Mouse (Mus musculus) hindbrain, embryonic 15.5 days (tissue): Measurements from ENCODE around the gene Nav2. TPM values are rescaled to one million over a fixed set of nuclear protein-coding genes. Genes with fewer than 3 reads are reported as not detected.

Source experiments
- ATAC-seq: fragments of 200-750 bp; cut with Nextera tagmentation; 2 replicates; pipeline ENCODE4 v1.8.0; 2017; ENCODE audit warnings: low read depth, moderate number of reproducible peaks, moderate TSS enrichment; ENCODE audit not compliant: low FRiP score
- H3K27ac ChIP-seq: fragments of 300-500 bp; sonication (generic); replicated peaks from 2 replicates; pipeline ENCODE4 v1.5.1; 2015; ENCODE audit warnings: mild to moderate bottlenecking, inconsistent platforms
- H3K27me3 ChIP-seq: fragments of 300-500 bp; sonication (generic); 2 replicates; pipeline ENCODE4 v1.6.1; 2015; ENCODE audit warnings: control low read depth, inconsistent platforms
- H3K36me3 ChIP-seq: fragments of 300-500 bp; sonication (generic); 2 replicates; pipeline ENCODE4 v1.6.1; 2015; ENCODE audit warnings: control low read depth, inconsistent platforms
- H3K4me1 ChIP-seq: fragments of 300-500 bp; sonication (generic); replicated peaks from 2 replicates; pipeline ENCODE4 v1.6.1; 2015; ENCODE audit warnings: control low read depth, inconsistent platforms
- H3K4me2 ChIP-seq: fragments of 300-500 bp; sonication (generic); 2 replicates; pipeline ENCODE4 v1.6.1; 2015; ENCODE audit warnings: moderate library complexity, mild to moderate bottlenecking, inconsistent platforms
- H3K4me3 ChIP-seq: fragments of 300-500 bp; sonication (generic); 2 replicates; pipeline ENCODE4 v1.5.1; 2015; ENCODE audit warnings: mild to moderate bottlenecking, inconsistent platforms
- H3K9ac ChIP-seq: fragments of 300-500 bp; sonication (generic); 2 replicates; pipeline ENCODE4 v1.6.1; 2015; ENCODE audit warnings: inconsistent platforms
- H3K9me3 ChIP-seq: fragments of 300-500 bp; sonication (generic); 2 replicates; pipeline ENCODE4 v1.6.1; 2016; ENCODE audit warnings: control low read depth, inconsistent platforms
- whole genome bisulfite sequencing: fragments of 180-500 bp; shearing (Covaris S2); methylation state at CpG from one replicate; pipeline ENCODE4 v1.1.7; 2015; 5-methylcytosine and 5-hydroxymethylcytosine counted together
- polyA plus RNA-seq: library from polyadenylated mRNA; unstranded; fragments of >200 nt; fragmentation: Nextera tagmentation; extraction: Ambion mirVana; gene quantifications from 2 replicates; pipeline ENCODE4 v1.2.1, GENCODE M21; 2015

The Nav2 gene
- polyA plus RNA-seq, result 24.7 and 26.5 TPM in 2 replicates

DNA sequence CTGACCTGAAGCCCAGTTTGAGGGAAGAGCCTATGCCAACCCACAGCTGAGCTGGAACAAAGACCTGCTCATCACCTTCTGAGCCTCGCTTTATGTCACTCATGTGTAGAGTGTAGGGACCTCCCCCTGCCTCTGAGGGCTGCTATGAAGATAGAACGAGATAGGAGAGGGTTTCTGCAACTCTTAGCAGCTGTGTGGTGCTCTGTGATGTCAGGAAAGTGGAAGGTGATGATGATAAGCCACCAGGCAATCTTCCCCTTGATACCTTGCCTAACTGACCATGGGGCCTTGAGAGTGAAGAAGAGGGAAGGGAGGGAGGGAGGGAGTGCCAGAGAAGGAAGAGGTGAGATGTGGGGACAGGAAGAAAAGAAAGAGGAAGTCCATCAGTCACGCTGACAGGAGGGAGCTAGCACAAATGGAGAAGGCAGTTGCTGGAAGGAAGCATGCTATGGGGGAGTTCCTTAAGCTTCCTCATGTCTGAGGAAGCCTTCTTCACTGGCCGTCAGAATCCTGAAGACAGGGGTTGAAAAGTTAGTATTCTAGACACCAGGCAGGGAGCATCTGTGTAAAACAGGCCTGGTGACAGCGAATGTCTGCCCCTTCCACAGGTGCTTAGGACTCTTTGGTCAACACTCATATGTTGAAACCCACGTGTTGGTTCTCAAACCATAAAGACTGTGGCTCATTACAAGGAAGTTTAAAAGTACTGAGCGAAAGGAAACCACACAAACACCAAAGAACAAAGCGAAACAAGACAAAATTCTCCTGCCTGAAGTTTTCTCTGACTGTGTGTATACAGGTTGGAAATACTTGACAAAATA lies at the start of gene Nav2:
TSS of gene Nav2 (plus strand) at position 196 of the 821 bp plus-strand sequence.
- Histone ChIP-seq H3K4me2 (no peak within 1 kb of the TSS), H3K36me3 (no peaks in the 10 kb centered on the region), H3K4me1 (peaks cover 12% of the 10 kb centered on the region), H3K4me3 (no peak within 1 kb of the TSS), H3K9me3 (no peaks in the 10 kb centered on the region), H3K27me3 (no peaks in the 10 kb centered on the region), H3K9ac (no peak within 1 kb of the TSS), H3K27ac (peak within 1 kb of the TSS; percentile 22; the same call in 1 of the 2 replicates)
- 80% methylated on average over 8 of the region's 8 CpGs for WGBS
- no peak for ATAC-seq

DNA sequence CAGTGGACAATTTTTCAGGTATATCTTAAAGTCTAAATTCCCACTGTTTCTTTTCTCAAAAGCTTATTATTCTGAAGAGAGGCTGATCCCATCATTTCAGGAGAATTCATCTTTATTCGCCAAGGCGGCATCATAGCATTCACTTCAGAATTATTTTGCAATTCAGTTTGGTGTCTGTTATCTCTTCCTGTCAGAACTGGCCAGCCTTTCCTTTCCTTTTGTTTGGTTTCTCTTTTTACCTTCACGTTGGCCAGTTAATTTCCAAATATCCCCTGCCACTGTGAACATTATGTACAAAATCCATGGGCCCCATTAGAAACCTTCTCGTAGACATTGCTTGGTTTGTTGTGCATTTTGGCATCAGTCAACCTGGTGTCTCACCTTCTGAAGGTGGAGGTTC lies 49.2 kb upstream of the Nav2 start:
- Histone ChIP-seq H3K27me3 (no peaks in the 10 kb centered on the region), H3K4me2 (no peak overlapping the region), H3K27ac (no peak overlapping the region), H3K9me3 (no peaks in the 10 kb centered on the region), H3K36me3 (no peaks in the 10 kb centered on the region), H3K4me3 (no peak overlapping the region), H3K9ac (no peak overlapping the region), H3K4me1 (no peaks in the 10 kb centered on the region)
- no peak for ATAC-seq
- 89% methylated on average over 4 of the region's 4 CpGs for WGBS

DNA sequence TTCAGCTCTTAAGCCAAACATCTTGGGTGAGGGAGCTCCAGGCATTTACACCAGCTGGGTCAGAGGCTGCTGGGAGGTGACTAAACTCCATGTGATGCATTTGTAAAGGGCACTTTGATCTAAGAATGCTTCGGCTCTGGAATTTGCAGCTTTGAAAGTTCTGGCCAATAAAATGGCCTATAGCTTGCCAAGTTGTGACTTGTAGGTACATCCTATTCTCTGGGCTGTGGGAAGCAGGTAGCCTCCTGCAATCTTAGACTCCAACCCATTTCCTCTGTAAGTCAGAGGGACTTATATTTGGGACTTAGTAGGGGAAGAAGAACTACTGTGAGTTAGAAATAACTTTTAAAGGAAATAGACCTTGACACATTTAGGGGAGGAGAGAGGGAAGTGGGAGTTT lies 47.6 kb upstream of the Nav2 start:
- no peaks in the 10 kb centered on the region for H3K9me3 ChIP-seq
- no peaks in the 10 kb centered on the region for H3K4me1 ChIP-seq
- H3K9ac ChIP-seq, result no peak overlapping the region
- no peak overlapping the region for H3K4me2 ChIP-seq
- ATAC-seq, result no peak
- H3K27me3 ChIP-seq, result no peaks in the 10 kb centered on the region
- no peak overlapping the region for H3K4me3 ChIP-seq
- WGBS, result 73% methylated on average over 1 of the region's 1 CpGs
- no peak overlapping the region for H3K27ac ChIP-seq
- H3K36me3 ChIP-seq, result no peaks in the 10 kb centered on the region

DNA sequence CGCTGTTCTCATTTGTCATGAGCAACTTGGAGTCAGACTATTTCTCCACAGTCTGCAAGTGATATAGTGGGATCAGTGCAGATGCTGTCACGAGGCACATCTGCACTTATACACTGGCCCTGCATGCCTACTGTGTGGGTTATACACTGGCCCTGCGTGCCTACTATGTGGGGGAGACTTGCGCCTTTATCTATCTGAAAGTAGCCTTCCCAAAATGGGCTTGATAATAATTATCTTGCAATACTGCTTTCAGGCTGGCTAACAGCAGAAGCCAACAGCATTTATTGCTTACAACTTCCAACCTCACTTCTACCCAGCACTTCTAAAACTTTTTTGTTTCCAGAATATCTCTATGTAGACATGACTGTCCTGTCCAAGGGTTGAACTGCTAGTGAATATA lies 46.7 kb upstream of the Nav2 start:
- Histone ChIP-seq H3K9ac (no peak overlapping the region), H3K4me3 (no peak overlapping the region), H3K9me3 (no peaks in the 10 kb centered on the region), H3K36me3 (no peaks in the 10 kb centered on the region), H3K4me1 (no peaks in the 10 kb centered on the region), H3K4me2 (no peak overlapping the region), H3K27me3 (no peaks in the 10 kb centered on the region), H3K27ac (no peak overlapping the region)
- ATAC-seq, result no peak
- WGBS, result 87% methylated on average over 4 of the region's 4 CpGs

DNA sequence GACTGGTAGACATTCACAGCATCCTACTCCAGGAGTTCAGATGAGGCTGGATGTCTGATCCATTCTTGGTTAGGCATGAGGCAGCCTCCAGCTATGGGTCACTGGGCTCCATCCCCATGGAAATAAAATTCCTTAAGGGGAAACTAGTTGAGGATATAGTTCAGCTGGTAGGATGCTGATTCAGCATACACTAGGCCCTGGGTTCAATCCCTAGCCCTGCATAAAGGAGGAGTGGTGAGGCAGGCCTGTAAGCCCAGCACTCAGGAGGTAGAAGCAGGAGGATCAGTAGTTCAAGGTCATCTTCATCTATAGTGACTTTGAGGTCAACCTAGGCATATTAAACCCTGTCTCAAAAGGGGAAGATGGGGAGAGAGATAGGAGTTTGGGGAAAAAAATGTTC lies 44.3 kb upstream of the Nav2 start:
- Histone ChIP-seq H3K27ac (no peak overlapping the region), H3K27me3 (no peaks in the 10 kb centered on the region), H3K4me1 (no peaks in the 10 kb centered on the region), H3K9me3 (no peaks in the 10 kb centered on the region), H3K4me2 (no peak overlapping the region), H3K9ac (no peak overlapping the region), H3K36me3 (no peaks in the 10 kb centered on the region), H3K4me3 (no peak overlapping the region)
- ATAC-seq, result no peak

DNA sequence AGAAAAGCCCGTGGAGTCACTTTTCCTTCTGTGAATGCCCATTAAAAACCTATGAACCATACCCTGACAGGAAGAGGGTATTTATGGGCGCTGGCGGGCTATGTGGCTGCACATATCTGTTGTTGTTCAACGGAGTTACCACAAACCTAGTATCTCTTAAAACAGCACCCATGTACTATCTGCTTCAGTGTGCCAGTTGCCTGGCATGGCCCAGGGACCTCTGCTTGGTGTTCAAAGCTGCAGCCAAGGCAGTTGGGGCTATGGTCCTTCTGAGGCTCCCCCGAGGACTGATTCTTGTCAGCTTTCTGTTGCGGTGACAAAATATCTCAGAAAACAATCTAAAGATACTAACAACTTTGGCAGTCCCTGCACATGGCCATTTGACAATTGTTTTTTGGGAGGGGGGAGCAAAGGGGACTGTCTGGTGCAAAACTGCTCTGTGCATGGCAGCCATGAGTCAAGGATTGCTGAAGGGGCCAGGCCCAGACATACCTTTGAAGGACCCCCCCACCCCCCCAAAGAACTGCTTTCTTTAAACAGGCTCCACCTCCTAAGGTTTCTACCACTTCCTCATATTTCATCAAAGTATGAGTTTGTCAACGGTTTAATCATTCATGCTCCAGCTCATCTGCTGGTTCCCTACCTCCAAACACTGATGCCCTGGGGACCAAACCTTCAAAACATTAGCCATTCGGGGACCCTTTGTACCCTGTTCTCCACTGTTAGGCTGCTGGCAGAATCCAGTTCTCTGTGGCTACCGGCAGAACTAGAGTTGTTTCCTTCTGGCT lies 43.7 kb upstream of the Nav2 start:
- no peak overlapping the region for H3K4me3 ChIP-seq
- no peak for ATAC-seq

DNA sequence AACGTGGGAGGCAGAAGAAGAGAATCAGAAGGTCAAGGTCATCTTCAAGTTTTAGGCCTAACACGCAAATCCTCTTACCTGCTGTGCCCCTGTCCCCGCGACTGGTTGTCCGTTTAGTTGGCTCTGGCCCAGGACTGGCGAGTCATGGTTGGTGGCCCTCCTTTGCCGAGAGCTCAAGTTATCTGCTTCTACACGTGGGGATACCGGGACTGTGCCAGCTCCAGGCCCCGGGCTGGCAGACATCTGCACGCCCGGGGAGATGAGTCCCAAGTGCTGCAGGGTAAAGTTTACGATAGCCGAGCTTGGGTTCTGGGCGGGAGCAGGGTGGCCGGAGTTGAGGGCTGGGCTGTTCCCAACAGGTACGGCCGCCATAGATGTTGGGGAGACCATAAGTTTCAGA lies 40.9 kb upstream of the Nav2 start:
- ATAC-seq, result no peak
- Histone ChIP-seq H3K27me3 (no peaks in the 10 kb centered on the region), H3K27ac (no peak overlapping the region), H3K4me1 (no peaks in the 10 kb centered on the region), H3K9ac (no peak overlapping the region), H3K4me2 (no peak overlapping the region), H3K36me3 (no peaks in the 10 kb centered on the region), H3K9me3 (no peaks in the 10 kb centered on the region), H3K4me3 (no peak overlapping the region)
- WGBS, result 91% methylated on average over 18 of the region's 18 CpGs

More for the DNA sequence above, 43.7 kb upstream of the Nav2 start:
- H3K4me2 ChIP-seq, result no peak overlapping the region
- no peak overlapping the region for H3K27ac ChIP-seq
- no peaks in the 10 kb centered on the region for H3K9me3 ChIP-seq
- no peaks in the 10 kb centered on the region for H3K4me1 ChIP-seq
- WGBS, result 93% methylated on average over 9 of the region's 9 CpGs
- H3K27me3 ChIP-seq, result no peaks in the 10 kb centered on the region
- no peaks in the 10 kb centered on the region for H3K36me3 ChIP-seq
- H3K9ac ChIP-seq, result no peak overlapping the region

DNA sequence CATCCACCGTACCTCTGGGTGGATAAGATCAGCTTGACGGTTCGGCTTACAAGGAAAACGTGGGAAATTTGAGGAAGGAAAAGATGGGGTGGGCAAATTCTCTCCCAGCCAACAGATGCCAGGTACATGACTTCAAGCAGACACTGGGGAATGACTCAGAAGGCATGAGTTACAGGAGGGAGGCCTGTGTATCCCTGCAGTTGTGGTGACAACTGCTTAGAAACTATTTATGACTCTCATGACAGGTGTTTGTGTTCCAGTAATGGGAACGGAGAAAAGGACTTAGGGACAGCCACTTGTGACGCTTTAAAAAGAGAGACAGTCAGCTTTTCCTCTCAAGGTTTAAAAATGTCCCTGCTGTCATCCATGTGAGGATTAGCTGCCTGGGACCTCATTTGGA lies 38.4 kb upstream of the Nav2 start:
- Histone ChIP-seq H3K4me3 (no peak overlapping the region), H3K4me2 (no peak overlapping the region), H3K9me3 (no peaks in the 10 kb centered on the region), H3K4me1 (no peaks in the 10 kb centered on the region), H3K27ac (no peak overlapping the region), H3K9ac (no peak overlapping the region), H3K27me3 (no peaks in the 10 kb centered on the region), H3K36me3 (no peaks in the 10 kb centered on the region)
- no peak for ATAC-seq
- WGBS, result 90% methylated on average over 6 of the region's 6 CpGs

DNA sequence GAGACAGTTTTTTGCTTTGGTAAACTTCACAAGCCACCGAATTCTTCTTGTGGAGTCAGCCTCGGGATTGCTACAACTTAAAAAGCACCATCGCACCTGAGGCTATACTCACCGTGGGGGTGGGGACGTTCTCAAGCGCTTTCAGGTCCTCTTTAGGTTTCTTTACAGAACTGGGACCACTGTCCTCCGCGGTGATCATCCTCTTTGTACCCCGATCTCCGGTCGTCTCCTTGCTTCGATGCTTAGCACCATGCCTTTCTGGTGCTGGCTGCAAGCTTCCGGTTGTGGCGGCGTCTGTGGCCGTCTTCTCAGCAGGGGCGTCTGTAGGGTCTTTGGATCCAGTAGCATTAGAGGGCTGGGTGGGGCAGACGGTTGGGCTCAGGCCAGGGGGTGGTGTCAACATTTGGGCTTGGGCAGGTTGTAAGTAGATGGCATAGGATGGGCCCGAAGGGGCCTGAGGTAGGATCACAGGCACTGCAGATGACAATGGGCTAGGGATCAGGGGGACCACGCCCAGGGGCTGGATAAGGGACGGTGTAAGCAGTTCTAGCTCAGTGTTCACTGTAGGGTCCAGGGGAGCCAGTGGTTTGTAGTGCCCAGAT lies 37.8 kb upstream of the Nav2 start:
- Histone ChIP-seq H3K4me2 (no peak overlapping the region), H3K27me3 (no peaks in the 10 kb centered on the region), H3K36me3 (no peaks in the 10 kb centered on the region), H3K4me1 (no peaks in the 10 kb centered on the region), H3K27ac (no peak overlapping the region), H3K9ac (no peak overlapping the region), H3K4me3 (no peak overlapping the region), H3K9me3 (no peaks in the 10 kb centered on the region)
- no peak for ATAC-seq
- 95% methylated on average over 21 of the region's 21 CpGs for WGBS

DNA sequence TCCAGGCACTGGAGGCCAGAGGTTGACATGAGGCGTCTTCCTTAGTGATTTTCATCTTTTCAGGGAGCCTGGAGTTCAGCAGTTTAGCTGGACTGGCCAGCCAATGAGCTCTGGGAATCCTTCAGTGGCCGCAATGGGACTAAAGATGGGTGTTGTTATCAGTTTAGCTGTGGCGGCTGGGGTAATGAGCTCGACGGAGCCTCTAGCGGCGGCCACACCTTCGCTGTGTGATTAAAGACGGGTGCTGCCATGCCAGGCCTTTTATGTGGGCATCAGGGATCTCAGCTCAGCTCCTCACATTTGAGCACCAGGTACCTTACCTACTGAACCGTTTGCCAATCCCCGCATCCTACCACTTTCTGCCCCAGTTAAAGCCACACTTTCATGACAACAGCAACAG lies 37.2 kb upstream of the Nav2 start:
- Histone ChIP-seq H3K4me3 (no peak overlapping the region), H3K9ac (no peak overlapping the region), H3K27ac (no peak overlapping the region), H3K4me2 (no peak overlapping the region), H3K9me3 (no peaks in the 10 kb centered on the region), H3K27me3 (no peaks in the 10 kb centered on the region), H3K36me3 (no peaks in the 10 kb centered on the region), H3K4me1 (no peaks in the 10 kb centered on the region)
- ATAC-seq, result no peak
- 94% methylated on average over 11 of the region's 11 CpGs for WGBS

DNA sequence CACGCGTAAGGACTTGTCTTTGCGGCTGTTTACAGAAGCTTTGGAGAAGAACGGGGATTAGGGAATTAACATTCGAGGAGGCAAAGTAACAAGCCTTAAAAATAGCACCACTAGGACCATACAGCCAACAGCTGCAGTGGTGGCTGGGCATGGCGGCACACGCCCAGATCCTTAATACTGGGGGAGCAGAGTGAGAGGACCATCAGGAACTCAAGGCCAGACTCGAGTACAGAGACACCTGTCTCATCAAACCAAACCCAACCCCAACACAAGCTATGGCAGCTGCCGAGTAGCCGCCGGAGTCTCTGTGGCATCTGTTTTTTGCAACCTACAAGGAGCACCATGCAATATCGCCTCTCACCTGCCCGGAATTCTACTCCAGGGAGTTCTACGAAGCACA lies 33.4 kb upstream of the Nav2 start:
- no peaks in the 10 kb centered on the region for H3K9me3 ChIP-seq
- no peaks in the 10 kb centered on the region for H3K36me3 ChIP-seq
- no peaks in the 10 kb centered on the region for H3K4me1 ChIP-seq
- ATAC-seq, result no peak
- no peak overlapping the region for H3K4me2 ChIP-seq
- WGBS, result 93% methylated on average over 14 of the region's 14 CpGs
- no peak overlapping the region for H3K27ac ChIP-seq
- no peak overlapping the region for H3K4me3 ChIP-seq
- H3K27me3 ChIP-seq, result 0 out of 2 replicates have a peak, but pooled peaks cover 2% of the 10 kb centered on the region
- no peak overlapping the region for H3K9ac ChIP-seq

DNA sequence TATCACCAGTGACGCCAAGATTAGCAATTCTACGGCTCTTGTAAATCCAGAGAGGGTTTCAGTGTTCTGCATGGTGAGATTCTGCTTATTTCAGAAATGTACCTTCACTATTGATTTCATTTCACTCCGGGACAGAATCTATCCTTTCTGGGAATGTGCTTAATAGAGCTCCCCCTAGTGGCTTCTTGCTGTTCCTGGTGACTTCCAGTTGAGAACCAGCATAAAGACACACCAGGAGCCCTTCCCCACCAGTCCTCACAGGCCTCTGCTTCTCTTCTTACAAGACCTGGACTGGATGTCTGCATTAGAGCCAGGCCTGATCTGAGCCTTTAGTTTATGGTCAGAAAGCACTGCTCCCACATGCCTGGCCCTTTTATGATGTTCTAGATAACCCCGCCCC lies 32.0 kb upstream of the Nav2 start:
- peaks cover 7% of the 10 kb centered on the region for H3K4me1 ChIP-seq
- no peak overlapping the region for H3K9ac ChIP-seq
- H3K9me3 ChIP-seq, result no peaks in the 10 kb centered on the region
- no peaks in the 10 kb centered on the region for H3K36me3 ChIP-seq
- ATAC-seq, result no peak
- H3K27me3 ChIP-seq, result 0 out of 2 replicates have a peak, but pooled peaks cover 3% of the 10 kb centered on the region
- H3K4me2 ChIP-seq, result no peak overlapping the region
- no peak overlapping the region for H3K27ac ChIP-seq
- 73% methylated on average over 4 of the region's 4 CpGs for WGBS
- no peak overlapping the region for H3K4me3 ChIP-seq
